Mouse (Mus musculus) sigmoid colon, adult 10 weeks (tissue): ENCODE results near the gene Nr2f1. TPM values are rescaled to one million over a fixed set of nuclear protein-coding genes. Genes with fewer than 3 reads are reported as not detected.

ENCODE experiments used
- polyA plus RNA-seq: library from polyadenylated mRNA; stranded (reverse); fragments of 350-450 nt; fragmentation: Illumina TruSeq; extraction: RNeasy Lipid Tissue Mini Kit (QIAGEN cat#74804); gene quantifications from one replicate; pipeline ENCODE4 v1.2.3, GENCODE M21; 2014; ENCODE audit warnings: low read depth, low replicate concordance

Nr2f1 gene
- polyA plus RNA-seq, result 1.0 TPM

GRCm38 (mm10) chr13:78199642-78200160 lies at the start of gene Nr2f1:
Nr2f1 (minus strand) TSS chr13:78199757.

Other genes with a start within 250 kb of the Nr2f1 start
- not detected for gene Pou5f2, start 174.9 kb downstream of the Nr2f1 start, polyA plus RNA-seq